Mouse (Mus musculus) C2C12 (cell line): Measurements from ENCODE around the gene Mcub.

Source experiments
- CTCF ChIP-seq: IDR thresholded peaks from one replicate; pipeline ENCODE4 v1.5.1; 2011; ENCODE audit not compliant: control insufficient read depth, insufficient read depth, insufficient read length
- MAX ChIP-seq: IDR thresholded peaks from one replicate; pipeline ENCODE4 v1.6.1; 2011; ENCODE audit warnings: mild to moderate bottlenecking, control low read depth
- MYOG ChIP-seq: IDR thresholded peaks from one replicate; pipeline ENCODE4 v1.6.1; 2011; ENCODE audit not compliant: control insufficient read depth, insufficient read length; ENCODE audit errors: extremely low read depth
- USF1 ChIP-seq: IDR thresholded peaks from one replicate; pipeline ENCODE4 v1.6.1; 2011; ENCODE audit warnings: low read depth, mild to moderate bottlenecking, control low read depth, moderate library complexity

- TF ChIP-seq CTCF (no peak), MAX (no peak), MYOG (no peak), USF1 (no peak)
Observed at GRCm38 (mm10) chr3:129998001-129998400, 28.0 kb upstream of the Mcub start.
